Mouse (Mus musculus): ENCODE measurements around the gene Tnfsf18. TPM values are rescaled to one million over a fixed set of nuclear protein-coding genes. Genes with fewer than 3 reads are reported as not detected.

Tnfsf18 gene
- polyA plus RNA-seq (2015; fragmentation: Nextera tagmentation; extraction: Ambion mirVana), result not detected in 2 replicates

GRCm38 (mm10) chr1:161494343-161494742 lies at the start of gene Tnfsf18:
Gene Tnfsf18 (plus strand): TSS chr1:161494655.
- Histone ChIP-seq H3K36me3 (no peaks in the 10 kb centered on the region), H3K27ac (no peak within 1 kb of the TSS), H3K9me3 (replicated peaks) (no peaks in the 10 kb centered on the region), H3K27me3 (no peaks in the 10 kb centered on the region), H3K4me3 (replicated peaks) (no peak within 1 kb of the TSS), H3K4me1 (replicated peaks) (no peaks in the 10 kb centered on the region), H3K9ac (no peak within 1 kb of the TSS), H3K4me2 (no peak within 1 kb of the TSS)
- WGBS (ENCODE audit: insufficient replicate concordance), result 37% methylated on average over 8 of the region's 8 CpGs
- ATAC-seq (ENCODE audit: low read depth), result no peak
- DNase-seq, result no peak

DNA sequence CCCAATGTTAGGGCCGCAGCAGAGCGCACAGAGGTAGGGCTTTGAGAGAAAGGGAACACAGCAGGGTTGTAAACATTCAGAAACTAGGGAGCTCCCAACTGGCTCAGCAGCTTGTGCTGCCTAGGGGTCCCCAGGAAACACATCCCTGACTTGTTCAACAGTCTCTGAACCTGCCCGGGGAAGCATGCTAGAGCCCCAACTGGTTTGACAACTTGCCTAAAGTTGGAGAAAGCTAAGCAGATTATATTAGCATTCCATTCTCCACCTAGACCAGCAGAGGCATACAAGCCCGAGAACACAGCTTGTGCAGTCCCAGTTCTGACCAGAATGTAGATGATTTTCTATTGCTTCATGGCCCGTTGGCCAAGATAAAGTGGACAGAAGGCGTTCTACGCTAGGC lies 49.6 kb upstream of the Tnfsf18 start:
- Histone ChIP-seq H3K4me3 (replicated peaks) (no peak overlapping the region), H3K36me3 (no peaks in the 10 kb centered on the region), H3K4me2 (no peak overlapping the region), H3K4me1 (replicated peaks) (no peaks in the 10 kb centered on the region), H3K27me3 (no peaks in the 10 kb centered on the region), H3K27ac (no peak overlapping the region), H3K9ac (no peak overlapping the region), H3K9me3 (replicated peaks) (no peaks in the 10 kb centered on the region)
- 65% methylated on average over 7 of the region's 7 CpGs for WGBS (ENCODE audit: insufficient replicate concordance)
- no peak for ATAC-seq (ENCODE audit: low read depth)
- DNase-seq, result no peak

GRCm38 (mm10) chr1:161451683-161452245 lies 42.7 kb upstream of the Tnfsf18 start:
- Histone ChIP-seq H3K36me3 (no peaks in the 10 kb centered on the region), H3K4me3 (replicated peaks) (no peak overlapping the region), H3K9me3 (replicated peaks) (no peaks in the 10 kb centered on the region), H3K27ac (no peak overlapping the region), H3K9ac (no peak overlapping the region), H3K27me3 (no peaks in the 10 kb centered on the region), H3K4me2 (no peak overlapping the region), H3K4me1 (replicated peaks) (no peaks in the 10 kb centered on the region)
- DNase-seq, result no peak
- WGBS (ENCODE audit: insufficient replicate concordance), result 21% methylated on average over 3 of the region's 3 CpGs
- no peak for ATAC-seq (ENCODE audit: low read depth)

DNA sequence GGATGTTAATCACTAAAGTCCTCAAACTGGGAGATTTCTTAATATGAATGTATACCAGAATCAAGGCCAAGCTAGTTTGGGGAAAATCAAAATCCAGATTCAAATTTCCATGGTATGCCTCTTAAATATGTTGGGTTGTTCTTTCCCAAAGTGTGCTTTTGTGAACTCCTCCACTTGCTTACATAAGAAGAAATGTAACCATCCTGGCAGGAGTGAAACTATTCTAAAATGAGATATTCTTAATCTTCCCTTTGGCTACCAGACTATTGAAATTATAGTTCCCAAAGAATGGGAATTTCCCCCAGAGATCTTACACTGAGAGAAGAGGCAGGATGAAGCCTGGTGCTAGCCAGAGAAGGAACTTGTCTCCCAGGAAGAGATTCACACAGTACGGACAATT lies 42.2 kb upstream of the Tnfsf18 start:
- ATAC-seq (ENCODE audit: low read depth) (no peak), DNase-seq (no peak)
- H3K4me1 ChIP-seq (replicated peaks), result no peaks in the 10 kb centered on the region
- H3K36me3 ChIP-seq, result no peaks in the 10 kb centered on the region
- no peak overlapping the region for H3K9ac ChIP-seq
- no peak overlapping the region for H3K4me2 ChIP-seq
- H3K27me3 ChIP-seq, result no peaks in the 10 kb centered on the region
- whole genome bisulfite sequencing (ENCODE audit: insufficient replicate concordance), result 81% methylated on average over 1 of the region's 1 CpGs
- no peaks in the 10 kb centered on the region for H3K9me3 ChIP-seq (replicated peaks)
- no peak overlapping the region for H3K27ac ChIP-seq
- no peak overlapping the region for H3K4me3 ChIP-seq (replicated peaks)

DNA sequence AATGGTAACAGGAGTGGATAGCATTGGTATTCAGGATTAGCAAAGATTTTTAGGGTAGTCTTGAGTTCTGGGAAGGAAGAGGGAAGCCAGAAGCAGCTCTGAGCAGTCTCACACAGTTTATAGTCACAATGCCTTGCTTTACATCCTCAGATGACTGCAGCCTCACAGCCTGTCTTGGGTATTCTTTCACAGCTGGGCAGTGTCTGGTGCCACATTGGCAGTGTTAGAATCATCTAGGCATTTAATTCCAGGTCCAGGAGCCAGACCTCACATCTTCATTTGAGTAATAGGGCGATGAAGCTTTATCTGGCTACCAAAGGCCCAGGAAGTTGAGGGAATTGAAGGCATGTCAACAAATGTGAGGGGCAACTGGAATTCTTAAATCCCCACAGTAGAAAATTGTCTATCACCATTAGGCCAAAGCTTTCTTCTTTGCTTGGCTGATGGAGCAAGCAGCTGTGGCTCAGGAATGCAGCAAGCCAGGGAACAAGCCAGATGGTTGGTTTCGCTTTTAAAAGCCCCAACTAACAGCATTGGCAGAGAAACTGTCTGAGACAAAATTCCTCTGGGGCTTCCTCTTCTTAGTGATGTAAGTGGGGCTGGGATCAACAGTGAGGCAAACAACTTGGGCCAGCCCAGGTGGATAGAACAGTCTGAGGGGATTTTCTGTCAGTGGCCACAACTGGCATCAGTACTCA lies 30.9 kb upstream of the Tnfsf18 start:
- Histone ChIP-seq H3K4me3 (replicated peaks) (no peak overlapping the region), H3K4me2 (no peak overlapping the region), H3K36me3 (no peaks in the 10 kb centered on the region), H3K27me3 (no peaks in the 10 kb centered on the region), H3K9ac (no peak overlapping the region), H3K27ac (no peak overlapping the region), H3K4me1 (replicated peaks) (no peaks in the 10 kb centered on the region), H3K9me3 (replicated peaks) (no peaks in the 10 kb centered on the region)
- WGBS (ENCODE audit: insufficient replicate concordance), result 50% methylated on average over 2 of the region's 2 CpGs
- DNase-seq (no peak), ATAC-seq (ENCODE audit: low read depth) (no peak)

DNA sequence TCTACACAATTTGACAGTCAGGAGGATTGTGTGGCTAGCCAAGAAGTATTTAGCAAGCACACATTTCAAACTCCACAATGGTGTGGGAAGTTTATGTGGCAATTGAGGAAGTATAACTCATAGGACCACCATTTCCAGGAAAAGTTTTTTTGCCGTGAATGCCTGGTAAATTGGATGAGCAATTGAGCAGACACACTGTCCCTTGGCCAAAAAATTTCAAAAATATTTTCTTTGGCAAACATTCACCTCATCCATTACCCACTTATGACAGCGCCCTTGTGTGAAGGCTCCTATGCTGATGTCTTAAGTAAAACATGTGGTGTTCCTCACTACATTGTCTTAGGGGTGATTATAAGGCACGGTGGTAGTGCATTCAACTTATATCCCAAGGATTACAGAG lies 17.2 kb upstream of the Tnfsf18 start:
- no peaks in the 10 kb centered on the region for H3K4me1 ChIP-seq (replicated peaks)
- no peaks in the 10 kb centered on the region for H3K27me3 ChIP-seq
- H3K36me3 ChIP-seq, result no peaks in the 10 kb centered on the region
- ATAC-seq (ENCODE audit: low read depth) (no peak), DNase-seq (no peak)
- H3K4me3 ChIP-seq (replicated peaks), result no peak overlapping the region
- H3K27ac ChIP-seq, result no peak overlapping the region
- no peak overlapping the region for H3K4me2 ChIP-seq
- H3K9me3 ChIP-seq (replicated peaks), result no peaks in the 10 kb centered on the region
- 53% methylated on average over 3 of the region's 3 CpGs for WGBS (ENCODE audit: insufficient replicate concordance)
- no peak overlapping the region for H3K9ac ChIP-seq

- DNase-seq, result no peak
- H3K27ac ChIP-seq, result no peak overlapping the region
- WGBS (ENCODE audit: insufficient replicate concordance), result 61% methylated on average over 1 of the region's 1 CpGs
Observed at GRCm38 (mm10) chr1:161479854-161480253, 14.6 kb upstream of the Tnfsf18 start.

GRCm38 (mm10) chr1:161482211-161482610 lies 12.2 kb upstream of the Tnfsf18 start:
- Histone ChIP-seq H3K9me3 (replicated peaks) (no peaks in the 10 kb centered on the region), H3K4me3 (replicated peaks) (no peak overlapping the region), H3K27me3 (no peaks in the 10 kb centered on the region), H3K9ac (no peak overlapping the region), H3K4me1 (replicated peaks) (no peaks in the 10 kb centered on the region), H3K4me2 (no peak overlapping the region), H3K27ac (no peak overlapping the region), H3K36me3 (no peaks in the 10 kb centered on the region)
- ATAC-seq (ENCODE audit: low read depth) (no peak), DNase-seq (no peak)
- WGBS (ENCODE audit: insufficient replicate concordance), result 46% methylated on average over 3 of the region's 3 CpGs

More at GRCm38 (mm10) chr1:161479854-161480253, 14.6 kb upstream of the Tnfsf18 start:
- Histone ChIP-seq H3K4me2 (no peak overlapping the region), H3K4me1 (replicated peaks) (no peaks in the 10 kb centered on the region), H3K36me3 (no peaks in the 10 kb centered on the region), H3K9ac (no peak overlapping the region), H3K4me3 (replicated peaks) (no peak overlapping the region), H3K9me3 (replicated peaks) (no peaks in the 10 kb centered on the region), H3K27me3 (no peaks in the 10 kb centered on the region)
- ATAC-seq (ENCODE audit: low read depth), result no peak

DNA sequence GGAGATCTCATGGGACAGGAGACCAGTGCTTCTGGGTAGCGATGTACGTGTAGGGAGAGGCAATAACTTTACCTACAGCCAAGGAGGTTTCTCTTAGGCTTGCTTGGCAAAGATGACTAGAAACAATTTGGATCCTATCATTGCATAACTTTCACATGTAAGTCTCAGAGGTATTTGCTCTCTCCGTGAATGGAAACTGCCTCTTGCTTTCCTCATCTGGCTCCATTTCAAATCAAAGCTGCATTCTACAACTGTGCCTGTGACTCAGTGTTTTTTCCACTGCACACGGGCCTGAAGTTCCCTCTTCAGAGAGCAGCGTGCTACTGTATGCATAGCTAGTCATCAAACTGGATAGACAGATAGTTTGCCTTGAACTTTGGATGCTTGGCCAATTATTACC lies 7.4 kb upstream of the Tnfsf18 start:
- Histone ChIP-seq H3K27me3 (no peaks in the 10 kb centered on the region), H3K9ac (no peak overlapping the region), H3K36me3 (no peaks in the 10 kb centered on the region), H3K4me3 (replicated peaks) (no peak overlapping the region), H3K9me3 (replicated peaks) (no peaks in the 10 kb centered on the region), H3K4me1 (replicated peaks) (no peaks in the 10 kb centered on the region), H3K4me2 (no peak overlapping the region), H3K27ac (no peak overlapping the region)
- DNase-seq (no peak), ATAC-seq (ENCODE audit: low read depth) (no peak)
- WGBS (ENCODE audit: insufficient replicate concordance), result 68% methylated on average over 5 of the region's 5 CpGs

GRCm38 (mm10) chr1:161491766-161492165 lies 2.7 kb upstream of the Tnfsf18 start:
- no peaks in the 10 kb centered on the region for H3K9me3 ChIP-seq (replicated peaks)
- no peak overlapping the region for H3K4me3 ChIP-seq (replicated peaks)
- ATAC-seq (ENCODE audit: low read depth), result no peak
- no peaks in the 10 kb centered on the region for H3K36me3 ChIP-seq
- H3K27me3 ChIP-seq, result no peaks in the 10 kb centered on the region
- no peak overlapping the region for H3K9ac ChIP-seq
- no peak overlapping the region for H3K27ac ChIP-seq
- H3K4me2 ChIP-seq, result no peak overlapping the region
- H3K4me1 ChIP-seq (replicated peaks), result no peaks in the 10 kb centered on the region
- DNase-seq, result no peak
- WGBS (ENCODE audit: insufficient replicate concordance), result 62% methylated on average over 7 of the region's 7 CpGs

DNA sequence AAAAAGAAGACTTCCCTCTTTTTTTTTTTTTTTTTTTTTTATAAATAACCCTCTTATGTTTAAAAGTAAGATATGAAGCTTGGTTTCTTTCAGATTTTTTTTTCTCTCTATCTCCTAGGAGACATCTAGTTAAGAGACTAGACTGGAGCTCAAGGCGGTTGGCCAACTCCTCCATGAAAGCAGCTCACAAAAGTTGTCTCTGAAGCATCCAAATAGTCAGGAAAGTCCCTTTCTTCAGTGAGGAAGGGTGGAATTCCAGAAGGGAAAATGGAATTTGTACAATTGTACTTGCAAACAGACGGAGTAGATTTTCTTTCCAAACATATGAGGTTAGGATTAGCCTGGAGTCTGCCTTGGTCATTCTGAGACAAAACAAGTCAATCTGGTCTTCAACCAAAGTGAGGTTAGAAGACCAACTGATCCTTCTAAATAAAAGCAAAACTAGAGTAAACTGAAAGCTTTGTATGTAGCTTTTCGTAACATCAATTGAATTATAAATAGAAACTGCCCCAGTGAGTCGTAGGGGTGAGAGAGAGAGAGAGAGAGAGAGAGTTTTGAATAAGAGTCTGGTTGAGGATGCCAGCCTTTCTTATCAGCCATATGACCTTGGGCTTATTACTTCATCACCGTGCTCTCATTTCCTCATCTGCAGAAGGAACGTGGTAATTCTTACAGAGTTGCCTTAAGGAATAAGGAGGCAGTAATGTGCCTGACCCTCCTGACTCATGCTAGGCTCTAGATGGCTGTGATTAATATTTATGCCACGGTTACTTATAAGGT lies 2.6 kb downstream of the Tnfsf18 start:
- no peaks in the 10 kb centered on the region for H3K36me3 ChIP-seq
- no peak overlapping the region for H3K4me3 ChIP-seq (replicated peaks)
- no peak overlapping the region for H3K9ac ChIP-seq
- no peaks in the 10 kb centered on the region for H3K27me3 ChIP-seq
- no peak for ATAC-seq (ENCODE audit: low read depth)
- 48% methylated on average over 7 of the region's 7 CpGs for WGBS (ENCODE audit: insufficient replicate concordance)
- no peaks in the 10 kb centered on the region for H3K4me1 ChIP-seq (replicated peaks)
- DNase-seq, result no peak
- H3K9me3 ChIP-seq (replicated peaks), result no peaks in the 10 kb centered on the region
- no peak overlapping the region for H3K27ac ChIP-seq
- H3K4me2 ChIP-seq, result no peak overlapping the region
